Mouse (Mus musculus) thymus, adult 2 months (tissue): ENCODE measurements around the gene Gm49380.

Experiments
- CTCF ChIP-seq: fragments of 200-500 bp; IDR thresholded peaks from 2 replicates; pipeline ENCODE4 v1.5.1; 2012; ENCODE audit warnings: mild to moderate bottlenecking, control low read depth, low read length, moderate library complexity, borderline replicate concordance; ENCODE audit not compliant: control insufficient read depth, poor library complexity, insufficient read depth; ENCODE audit errors: extremely low read depth
- POLR2A ChIP-seq: fragments of 200-500 bp; IDR thresholded peaks from 2 replicates; pipeline ENCODE4 v1.6.1; 2012; ENCODE audit warnings: mild to moderate bottlenecking, low read length, control low read depth, moderate library complexity; ENCODE audit not compliant: control insufficient read depth, poor library complexity, insufficient read depth; ENCODE audit errors: extremely low read depth

DNA sequence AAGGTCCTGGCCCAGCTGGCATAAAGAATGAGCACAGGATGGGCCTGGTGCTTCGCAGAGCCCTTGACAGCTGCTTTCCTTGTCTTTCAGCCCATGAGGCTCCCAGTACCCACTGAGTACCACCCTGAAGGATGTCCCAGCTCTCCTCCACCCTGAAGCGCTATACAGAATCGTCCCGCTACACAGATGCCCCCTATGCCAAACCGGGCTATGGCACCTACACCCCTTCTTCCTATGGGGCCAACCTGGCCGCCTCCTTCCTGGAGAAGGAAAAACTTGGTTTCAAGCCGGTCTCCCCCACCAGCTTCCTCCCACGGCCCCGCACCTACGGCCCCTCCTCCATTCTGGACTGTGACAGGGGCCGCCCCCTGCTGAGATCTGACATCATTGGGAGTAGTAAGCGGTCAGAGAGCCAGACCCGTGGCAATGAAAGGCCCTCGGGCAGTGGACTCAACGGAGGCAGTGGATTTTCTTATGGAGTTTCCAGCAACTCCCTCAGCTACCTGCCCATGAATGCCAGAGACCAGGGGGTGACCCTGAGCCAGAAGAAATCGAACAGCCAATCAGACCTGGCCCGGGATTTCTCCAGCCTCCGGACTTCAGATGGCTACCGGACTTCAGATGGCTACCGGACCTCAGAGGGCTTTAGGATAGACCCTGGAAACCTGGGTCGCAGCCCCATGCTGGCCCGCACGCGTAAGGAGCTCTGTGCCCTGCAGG, 37.9 kb downstream of the Gm49380 start:
- no peak for TF ChIP-seq CTCF
- no peak for TF ChIP-seq POLR2A
